Mouse (Mus musculus): Measurements from ENCODE around the gene Ahcyl2. TPM values are rescaled to one million over a fixed set of nuclear protein-coding genes. Genes with fewer than 3 reads are reported as not detected.
"Not testable (repeated sequence)": the region's sequence is repeated elsewhere in the genome, so short reads cannot be mapped to it uniquely, and the experiment has no call there.

The Ahcyl2 gene
- total RNA-seq, 2 experiments from 2014 or later: 114 to 137 TPM

GRCm38 (mm10) chr6:29804006-29804405, 36.2 kb downstream of the Ahcyl2 start:
- no peak for DNase-seq (ENCODE audit: low spot score in 2 of 2)
- intact Hi-C loops (cut with DNase I): no loop called here

- intact Hi-C loops (cut with DNase I): no loop called here
- DNase-seq (ENCODE audit: low spot score in 2 of 2): no peak
Measured at GRCm38 (mm10) chr6:29805381-29805780, 37.6 kb downstream of the Ahcyl2 start.

- intact Hi-C loops (cut with DNase I): no loop called here
- DNase-seq (ENCODE audit: low spot score in 2 of 2): no peak
Measured at GRCm38 (mm10) chr6:29812076-29812475, 44.3 kb downstream of the Ahcyl2 start.

DNA sequence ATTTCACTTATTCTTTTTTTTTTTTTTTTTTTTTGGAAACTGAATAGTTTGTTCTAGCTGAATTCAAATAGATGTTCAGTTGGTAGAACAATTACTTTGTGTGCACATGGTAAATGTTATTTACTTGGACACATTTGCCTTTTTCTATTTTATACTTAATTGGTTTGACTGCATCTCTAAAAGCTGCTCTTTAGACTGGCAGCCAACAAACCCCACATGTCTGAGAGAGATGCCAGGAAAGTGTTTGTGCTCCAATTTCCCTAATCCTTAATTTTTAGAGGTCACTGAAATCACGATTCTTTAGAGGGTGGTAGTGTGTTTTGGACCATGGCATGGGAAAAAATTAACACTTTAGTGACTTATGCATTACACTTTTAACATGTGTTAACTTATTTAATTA, 44.8 kb downstream of the Ahcyl2 start:
- intact Hi-C loops (cut with DNase I): no loop called here

DNA sequence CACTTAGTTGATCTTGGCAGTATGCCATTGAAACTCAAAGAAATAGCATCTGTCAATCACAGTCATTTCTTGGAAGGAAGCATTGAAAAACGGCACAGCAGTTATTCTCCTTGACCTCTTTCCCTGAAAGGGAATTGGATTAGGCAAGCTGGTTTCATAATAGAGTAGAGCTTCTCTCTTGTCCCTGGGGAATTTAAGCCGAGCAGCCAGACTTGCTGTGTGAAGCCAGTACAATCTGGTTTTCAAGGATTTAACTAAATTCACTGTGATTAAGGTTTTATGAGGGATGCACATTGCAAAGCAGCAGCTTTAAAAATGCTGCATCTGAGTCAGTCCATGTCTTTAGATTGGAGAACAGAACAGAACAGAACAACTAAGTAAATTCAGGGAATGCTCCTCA, 46.8 kb downstream of the Ahcyl2 start:
- DNase-seq (ENCODE audit: low spot score in 2 of 2): peak; percentile 36 to 83
- intact Hi-C loops (cut with DNase I): loop anchor here (2.0 kb wide), 1 partner anchor 46 kb away; the partner anchor contains the start of gene Ahcyl2

More for the DNA sequence above, 44.8 kb downstream of the Ahcyl2 start:
- DNase-seq (ENCODE audit: low spot score in 2 of 2): no peak

- no peak for DNase-seq (ENCODE audit: low spot score in 2 of 2)
- intact Hi-C loops (cut with DNase I): loop anchor here (2.0 kb wide), 1 partner anchor 46 kb away; the partner anchor contains the start of gene Ahcyl2
Measured at GRCm38 (mm10) chr6:29815060-29815459, 47.2 kb downstream of the Ahcyl2 start.

- intact Hi-C loops (cut with DNase I): loop anchor here (2.0 kb wide), 1 partner anchor 47 kb away; the partner anchor contains the start of gene Ahcyl2
- DNase-seq (ENCODE audit: low spot score in 2 of 2): no peak
Measured at GRCm38 (mm10) chr6:29815634-29816033, 47.8 kb downstream of the Ahcyl2 start.

DNA sequence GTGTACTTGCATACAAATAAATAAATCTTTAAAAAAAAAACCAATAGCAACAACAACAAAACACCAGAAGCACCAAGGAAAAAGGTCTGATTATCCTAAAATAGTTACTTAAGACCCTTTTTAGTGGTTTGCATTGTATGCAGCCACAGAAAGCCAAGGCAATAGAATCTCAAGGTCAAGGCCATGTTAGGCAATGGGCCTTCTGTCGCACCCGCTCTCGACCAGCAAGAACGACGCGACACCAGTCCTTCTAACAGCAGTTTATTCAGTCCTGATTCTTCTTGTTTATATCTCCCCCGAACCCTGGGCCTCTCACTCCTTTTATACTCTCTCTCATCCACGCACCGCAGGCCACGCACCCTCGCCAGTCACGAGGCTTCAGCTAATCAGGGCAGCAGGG, 48.6 kb downstream of the Ahcyl2 start:
- DNase-seq (ENCODE audit: low spot score in 2 of 2); intact Hi-C loops (cut with DNase I): not testable (repeated sequence)

GRCm38 (mm10) chr6:29819309-29819708, 51.5 kb downstream of the Ahcyl2 start:
- peak; percentile 36 to 55 for DNase-seq (ENCODE audit: low spot score in 2 of 2)
- intact Hi-C loops (cut with DNase I): loop anchor here (1.0 kb wide), 1 partner anchor 107 kb away; no protein-coding TSS in a partner anchor

GRCm38 (mm10) chr6:29820314-29820713, 52.5 kb downstream of the Ahcyl2 start:
- intact Hi-C loops (cut with DNase I): no loop called here
- DNase-seq (ENCODE audit: low spot score in 2 of 2): no peak

DNA sequence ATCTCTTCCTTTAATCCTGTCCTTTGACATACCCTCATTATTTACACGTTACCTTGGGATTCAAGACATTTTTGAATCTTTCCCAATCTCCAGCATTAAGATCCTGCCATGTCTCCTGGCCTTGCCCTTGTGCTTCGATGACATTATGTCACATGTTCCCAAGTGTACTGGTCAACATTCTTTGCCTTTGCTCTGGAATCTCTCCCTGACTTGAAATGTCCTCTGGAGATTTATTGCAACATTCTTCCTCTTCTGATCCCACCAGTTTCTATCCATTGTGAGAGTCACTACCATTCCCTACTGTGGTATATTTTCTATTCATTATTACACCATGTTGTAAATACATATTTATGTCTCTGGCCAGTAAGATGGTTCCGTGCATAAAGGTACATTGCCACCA, 53.1 kb downstream of the Ahcyl2 start:
- DNase-seq (ENCODE audit: low spot score in 2 of 2): no peak

GRCm38 (mm10) chr6:29821770-29822169, 54.0 kb downstream of the Ahcyl2 start:
- DNase-seq (ENCODE audit: low spot score in 2 of 2): no peak
- intact Hi-C loops (cut with DNase I): no loop called here

More for the DNA sequence above, 53.1 kb downstream of the Ahcyl2 start:
- intact Hi-C loops (cut with DNase I): no loop called here

DNA sequence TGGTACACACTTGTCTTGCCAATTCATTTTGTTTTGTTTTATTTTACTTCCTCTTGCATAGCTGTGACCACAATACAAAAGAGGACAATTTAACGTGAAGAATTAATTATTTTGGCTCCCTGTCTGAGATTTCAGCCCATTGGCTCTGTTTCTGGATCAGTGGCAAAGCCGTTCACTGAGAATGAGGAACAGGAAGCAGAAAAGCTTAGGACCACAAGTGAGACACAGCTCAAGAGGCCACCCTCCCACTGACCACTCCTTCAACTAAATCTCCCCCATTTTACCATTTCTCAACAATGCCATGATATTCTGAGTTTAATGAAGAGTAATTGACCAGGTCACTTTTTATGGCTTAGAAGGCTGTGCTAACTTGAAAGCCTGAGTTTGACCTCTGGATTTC, 57.5 kb downstream of the Ahcyl2 start:
- intact Hi-C loops (cut with DNase I): no loop called here
- no peak for DNase-seq (ENCODE audit: low spot score in 2 of 2)

- DNase-seq (ENCODE audit: low spot score in 2 of 2): no peak
- intact Hi-C loops (cut with DNase I): no loop called here
Measured at GRCm38 (mm10) chr6:29827291-29828242, 59.8 kb downstream of the Ahcyl2 start.

GRCm38 (mm10) chr6:29828574-29829234, 60.9 kb downstream of the Ahcyl2 start:
- DNase-seq (ENCODE audit: low spot score in 2 of 2): no peak
- intact Hi-C loops (cut with DNase I): no loop called here

- intact Hi-C loops (cut with DNase I): no loop called here
- no peak for DNase-seq (ENCODE audit: low spot score in 2 of 2)
Measured at GRCm38 (mm10) chr6:29832356-29832755, 64.5 kb downstream of the Ahcyl2 start.

DNA sequence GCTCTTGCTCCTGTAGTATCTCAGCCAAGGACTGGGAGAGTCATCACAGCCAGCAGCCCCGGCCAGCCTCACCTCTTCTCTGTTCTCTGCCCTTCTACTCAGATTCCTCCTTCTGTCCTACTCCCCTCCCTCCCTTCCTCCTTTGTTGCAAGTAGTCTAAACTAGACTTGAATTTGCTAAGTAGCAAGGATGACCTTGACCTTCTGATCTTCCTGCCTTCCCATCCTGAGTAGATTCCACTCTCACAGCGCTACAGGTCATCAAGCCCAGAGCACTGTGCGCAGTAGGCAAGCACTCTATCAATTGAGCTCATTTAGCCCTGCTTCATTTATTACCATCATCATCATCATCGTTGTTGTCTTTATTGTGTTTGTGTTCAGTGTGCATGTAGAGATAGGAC, 65.3 kb downstream of the Ahcyl2 start:
- DNase-seq (ENCODE audit: low spot score in 2 of 2): no peak
- intact Hi-C loops (cut with DNase I): no loop called here

GRCm38 (mm10) chr6:29833568-29834255, 65.9 kb downstream of the Ahcyl2 start:
- intact Hi-C loops (cut with DNase I): no loop called here
- DNase-seq (ENCODE audit: low spot score in 2 of 2): no peak

DNA sequence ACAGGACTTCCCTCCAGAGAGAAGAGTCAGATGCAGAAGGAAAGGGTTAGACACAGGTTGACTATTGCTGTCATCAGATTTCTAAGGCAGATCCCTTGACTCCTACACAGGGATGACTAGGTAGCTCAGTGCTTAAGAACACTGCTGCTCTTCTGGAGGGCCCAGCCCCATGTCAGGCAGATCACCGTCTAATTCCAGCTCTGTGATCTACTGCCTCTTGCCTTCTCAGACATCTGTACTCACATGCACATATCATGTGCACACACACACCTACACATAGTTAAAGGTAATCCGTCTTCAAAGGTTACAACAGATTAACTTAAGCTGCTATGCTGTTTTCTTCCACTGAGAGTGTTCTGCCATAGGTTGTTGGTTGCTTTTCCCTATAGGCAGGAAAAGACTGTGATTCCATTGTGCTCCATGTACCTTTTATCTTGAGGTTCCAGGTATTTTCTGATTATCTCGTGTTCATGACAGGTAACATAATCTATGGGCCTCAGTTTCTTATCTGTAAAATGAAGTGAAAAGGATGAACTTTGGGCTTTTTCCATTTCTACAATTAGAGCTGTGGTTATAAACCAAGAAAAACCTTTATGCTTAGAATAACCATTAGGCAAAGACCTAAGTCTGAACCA, 67.8 kb downstream of the Ahcyl2 start:
- no peak for DNase-seq (ENCODE audit: low spot score in 2 of 2)
- intact Hi-C loops (cut with DNase I): no loop called here
